Mouse (Mus musculus) stomach, embryonic 16.5 days (tissue): Measurements from ENCODE around the gene Asb3. TPM values are rescaled to one million over a fixed set of nuclear protein-coding genes. Genes with fewer than 3 reads are reported as not detected.
"Not testable (repeated sequence)": the region's sequence is repeated elsewhere in the genome, so short reads cannot be mapped to it uniquely, and the experiment has no call there.

Source experiments
- ATAC-seq: fragments of 200-750 bp; cut with Nextera tagmentation; 2 replicates; pipeline ENCODE4 v1.8.0; 2017; ENCODE audit warnings: moderate number of reproducible peaks, moderate TSS enrichment; ENCODE audit not compliant: insufficient read depth, low FRiP score
- H3K27ac ChIP-seq: fragments of 300-500 bp; sonication (generic); 2 replicates; pipeline ENCODE4 v1.5.1; 2014; ENCODE audit warnings: low read length
- H3K27me3 ChIP-seq: fragments of 300-500 bp; sonication (generic); 2 replicates; pipeline ENCODE4 v1.6.1; 2014; ENCODE audit warnings: low read length, control low read depth, mixed read lengths; ENCODE audit not compliant: control insufficient read depth, insufficient read depth
- H3K36me3 ChIP-seq: fragments of 300-500 bp; sonication (generic); 2 replicates; pipeline ENCODE4 v1.6.1; 2014; ENCODE audit warnings: low read length; ENCODE audit not compliant: control insufficient read depth, insufficient read depth
- H3K4me1 ChIP-seq: fragments of 300-500 bp; sonication (generic); 2 replicates; pipeline ENCODE4 v1.6.1; 2014; ENCODE audit warnings: low read length, control low read depth, mixed read lengths; ENCODE audit not compliant: control insufficient read depth, insufficient read depth
- H3K4me2 ChIP-seq: fragments of 300-500 bp; sonication (generic); 2 replicates; pipeline ENCODE4 v1.6.1; 2014; ENCODE audit warnings: low read depth, low read length, mixed read lengths
- H3K4me3 ChIP-seq: fragments of 300-500 bp; sonication (generic); replicated peaks from 2 replicates; pipeline ENCODE4 v1.5.1; 2014; ENCODE audit warnings: mild to moderate bottlenecking, low read length
- H3K9ac ChIP-seq: fragments of 300-500 bp; sonication (generic); 2 replicates; pipeline ENCODE4 v1.6.1; 2014; ENCODE audit warnings: low read length
- H3K9me3 ChIP-seq: fragments of 300-500 bp; sonication (generic); replicated peaks from 2 replicates; pipeline ENCODE4 v1.6.1; 2016; ENCODE audit warnings: low read length, control low read depth; ENCODE audit not compliant: control insufficient read depth
- WGBS: fragments of 180-500 bp; shearing (Covaris S2); extraction: QIAGEN DNeasy Blood & Tissue Kit; methylation state at CpG from one replicate; pipeline ENCODE4 v1.1.7; 2014; 5-methylcytosine and 5-hydroxymethylcytosine counted together
- polyA plus RNA-seq: library from polyadenylated mRNA; unstranded; fragments of >200 nt; fragmentation: Nextera tagmentation; extraction: Ambion mirVana; gene quantifications from 2 replicates; pipeline ENCODE4 v1.2.1, GENCODE M21; 2015

Asb3 gene
- polyA plus RNA-seq, 1 experiment from 2014 or later: 27.7 TPM

- H3K4me3 ChIP-seq: no peak overlapping the region
- WGBS: 93% methylated on average over 10 of the region's 10 CpGs
- H3K4me2 ChIP-seq: no peak overlapping the region
- no peak for ATAC-seq
- no peak overlapping the region for H3K27ac ChIP-seq
- no peaks in the 10 kb centered on the region for H3K36me3 ChIP-seq
- H3K4me1 ChIP-seq: no peaks in the 10 kb centered on the region
- H3K9me3 ChIP-seq: no peaks in the 10 kb centered on the region
- H3K9ac ChIP-seq: no peak overlapping the region
- no peaks in the 10 kb centered on the region for H3K27me3 ChIP-seq
These were observed 204.8 kb downstream of the Asb3 start for GRCm38 (mm10) chr11:31089973-31090372.

- Histone ChIP-seq H3K4me2 (no peak overlapping the region), H3K4me3 (no peak overlapping the region), H3K27me3 (no peaks in the 10 kb centered on the region), H3K4me1 (no peaks in the 10 kb centered on the region), H3K27ac (no peak overlapping the region), H3K9me3 (no peaks in the 10 kb centered on the region), H3K36me3 (no peaks in the 10 kb centered on the region), H3K9ac (no peak overlapping the region)
- WGBS: 81% methylated on average over 3 of the region's 3 CpGs
- no peak for ATAC-seq
These were observed 205.3 kb downstream of the Asb3 start for GRCm38 (mm10) chr11:31090478-31090978.

- H3K9me3 ChIP-seq, H3K4me1 ChIP-seq, ATAC-seq, H3K4me3 ChIP-seq, H3K36me3 ChIP-seq, H3K27ac ChIP-seq, H3K4me2 ChIP-seq, H3K27me3 ChIP-seq, H3K9ac ChIP-seq: not testable (repeated sequence)
These were observed 214.3 kb downstream of the Asb3 start for GRCm38 (mm10) chr11:31099519-31099918.

GRCm38 (mm10) chr11:31102188-31102587 lies 217.0 kb downstream of the Asb3 start:
- Histone ChIP-seq H3K4me1 (no peaks in the 10 kb centered on the region), H3K27ac (no peak overlapping the region), H3K4me2 (no peak overlapping the region), H3K27me3 (no peaks in the 10 kb centered on the region), H3K9me3 (no peaks in the 10 kb centered on the region), H3K9ac (no peak overlapping the region), H3K4me3 (no peak overlapping the region), H3K36me3 (no peaks in the 10 kb centered on the region)
- 92% methylated on average over 2 of the region's 2 CpGs for WGBS
- ATAC-seq: no peak

- ATAC-seq: no peak
- Histone ChIP-seq H3K36me3 (no peaks in the 10 kb centered on the region), H3K4me3 (no peak overlapping the region), H3K4me2 (no peak overlapping the region), H3K27me3 (no peaks in the 10 kb centered on the region), H3K4me1 (no peaks in the 10 kb centered on the region), H3K27ac (no peak overlapping the region), H3K9ac (no peak overlapping the region), H3K9me3 (no peaks in the 10 kb centered on the region)
- 89% methylated on average over 5 of the region's 5 CpGs for WGBS
These were observed 220.1 kb downstream of the Asb3 start for GRCm38 (mm10) chr11:31105364-31105763.

GRCm38 (mm10) chr11:31126964-31127363 lies 241.7 kb downstream of the Asb3 start:
- not testable (repeated sequence) for ATAC-seq

GRCm38 (mm10) chr11:31133726-31134125 lies 248.5 kb downstream of the Asb3 start:
- not testable (repeated sequence) for H3K4me1 ChIP-seq, H3K9me3 ChIP-seq, H3K4me3 ChIP-seq, ATAC-seq, H3K36me3 ChIP-seq, H3K9ac ChIP-seq, H3K4me2 ChIP-seq, H3K27ac ChIP-seq, H3K27me3 ChIP-seq
- WGBS: 61% methylated on average over 4 of the region's 4 CpGs

More at GRCm38 (mm10) chr11:31126964-31127363, 241.7 kb downstream of the Asb3 start:
- H3K4me1 ChIP-seq, H3K27ac ChIP-seq, H3K4me2 ChIP-seq, H3K9me3 ChIP-seq, H3K36me3 ChIP-seq, H3K9ac ChIP-seq, H3K4me3 ChIP-seq, H3K27me3 ChIP-seq: not testable (repeated sequence)
- 83% methylated on average over 1 of the region's 1 CpGs for WGBS

- WGBS: 81% methylated on average over 1 of the region's 1 CpGs
- not testable (repeated sequence) for H3K27me3 ChIP-seq, H3K36me3 ChIP-seq, ATAC-seq, H3K9me3 ChIP-seq, H3K27ac ChIP-seq, H3K9ac ChIP-seq, H3K4me2 ChIP-seq, H3K4me1 ChIP-seq, H3K4me3 ChIP-seq
These were observed 249.6 kb downstream of the Asb3 start for GRCm38 (mm10) chr11:31134824-31135223.

GRCm38 (mm10) chr11:31138394-31138793 lies 253.2 kb downstream of the Asb3 start:
- not testable (repeated sequence) for H3K36me3 ChIP-seq, H3K4me1 ChIP-seq, H3K9ac ChIP-seq, H3K27ac ChIP-seq, H3K4me3 ChIP-seq, H3K4me2 ChIP-seq, H3K27me3 ChIP-seq, ATAC-seq, H3K9me3 ChIP-seq
- WGBS: 49% methylated on average over 1 of the region's 1 CpGs
